In genomic region chr13:113355022-113355421, GRCm38 (mm10) we compare ENCODE assay signal across 12 mouse cellular contexts.
A peak's percentile ranks its signal among the peaks of the same experiment; 100 is the strongest.
DNase-seq lines count a peak whose midpoint lies in the region; ATAC-seq lines count a peak whose summit lies in the region.
"Had no signal": no experiment of that assay in that cellular context is flagged by ENCODE, and none has a peak within 500 bp of the region (broad histone marks: within the 10 kb centered on the region; RNA-seq: fewer than 3 reads in every experiment).

No protein-coding gene starts in this region.

- H3K36me3 ChIP-seq in embryonic facial prominence, embryonic 14.5 days (ENCODE audit: control insufficient read depth, insufficient read depth, low read length) = no peaks in the 10 kb centered on the region
- no peaks in the 10 kb centered on the region for H3K36me3 ChIP-seq in hindbrain, embryonic 16.5 days (ENCODE audit: control insufficient read depth, insufficient read depth, low read length)

- no peak overlapping the region for H3K4me3 ChIP-seq in embryonic facial prominence, embryonic 14.5 days (ENCODE audit: low read depth, low read length)
- no peak overlapping the region for H3K4me3 ChIP-seq in hindbrain, embryonic 16.5 days (ENCODE audit: low read length)
- H3K4me3 ChIP-seq: limb, embryonic 15.5 days had no signal

- WGBS in embryonic facial prominence, embryonic 14.5 days = 27% methylated on average over 4 of the region's 4 CpGs
- WGBS in hindbrain, embryonic 16.5 days = 7% methylated on average over 4 of the region's 4 CpGs

- no peaks in the 10 kb centered on the region for H3K27me3 ChIP-seq in embryonic facial prominence, embryonic 14.5 days (replicated peaks; ENCODE audit: control insufficient read depth, insufficient read depth, low read length)
- no peaks in the 10 kb centered on the region for H3K27me3 ChIP-seq in hindbrain, embryonic 16.5 days (replicated peaks; ENCODE audit: control insufficient read depth, insufficient read depth, low read length)
- H3K27me3 ChIP-seq: limb, embryonic 15.5 days had no signal

- no peak overlapping the region for H3K9ac ChIP-seq in embryonic facial prominence, embryonic 14.5 days (ENCODE audit: low read depth, low read length)
- no peak overlapping the region for H3K9ac ChIP-seq in hindbrain, embryonic 16.5 days (ENCODE audit: low read depth, low read length)
- H3K9ac ChIP-seq: limb, embryonic 15.5 days had no signal

- H3K4me1 ChIP-seq in embryonic facial prominence, embryonic 14.5 days (ENCODE audit: control insufficient read depth, insufficient read depth, low read length) = peaks cover 17% of the 10 kb centered on the region
- peaks cover 7% of the 10 kb centered on the region for H3K4me1 ChIP-seq in hindbrain, embryonic 16.5 days (ENCODE audit: control insufficient read depth, insufficient read depth, low read depth, low read length)

- H3K4me2 ChIP-seq in embryonic facial prominence, embryonic 14.5 days (ENCODE audit: low read depth, low read length) = no peak overlapping the region
- H3K4me2 ChIP-seq in hindbrain, embryonic 16.5 days (ENCODE audit: low read length) = no peak overlapping the region
- H3K4me2 ChIP-seq: limb, embryonic 15.5 days had no signal

- H3K27ac ChIP-seq in embryonic facial prominence, embryonic 14.5 days (replicated peaks; ENCODE audit: low read depth, low read length) = no peak overlapping the region
- H3K27ac ChIP-seq in hindbrain, embryonic 16.5 days (ENCODE audit: low read depth, low read length) = no peak overlapping the region
- H3K27ac ChIP-seq: kidney, postnatal 0 days; limb, embryonic 15.5 days had no signal

- DNase-seq in cerebellum, adult 9-10 months = peak; percentile 17
- DNase-seq in 3134 (ENCODE audit: extremely low read depth, insufficient read length, low spot score) = peak; percentile 7
- DNase-seq in embryonic facial prominence, embryonic 14.5 days (ENCODE audit: low spot score) = no peak
- no peak for DNase-seq in thymus, postnatal 4 days
- DNase-seq in right cerebral cortex, adult 18-20 months = no peak
- DNase-seq in lung, postnatal 4 days = no peak
- DNase-seq: thymus, adult 18-20 months had no signal

- no peak for ATAC-seq in cerebellum, adult (ENCODE audit: insufficient number of reproducible peaks, low FRiP score, low TSS enrichment)
- ATAC-seq in embryonic facial prominence, embryonic 14.5 days (ENCODE audit: low read depth) = 0 out of 2 replicates have a peak, but pooled peaks have one; percentile 15
- peak; percentile 52 for ATAC-seq in hindbrain, embryonic 16.5 days
- ATAC-seq: CD4-positive, CD25-positive, alpha-beta regulatory T cell, adult 4 months had no signal

- no peaks in the 10 kb centered on the region for H3K9me3 ChIP-seq in embryonic facial prominence, embryonic 14.5 days (ENCODE audit: control insufficient read depth, low read length)
- no peaks in the 10 kb centered on the region for H3K9me3 ChIP-seq in hindbrain, embryonic 16.5 days (ENCODE audit: control insufficient read depth, low read length)
- H3K9me3 ChIP-seq: limb, embryonic 15.5 days had no signal

Comparison
In these comparisons a context has a peak if more than half of its experiments do, and no peak if none do; other contexts are left out.
1. DNase-seq: peak in cerebellum, adult 9-10 months (single experiment) and 3134 (single experiment); none in embryonic facial prominence, embryonic 14.5 days (single experiment), thymus, postnatal 4 days (single experiment), right cerebral cortex, adult 18-20 months (single experiment) and lung, postnatal 4 days (0 of 2).